ENCODE assay signal across 10 mouse cellular contexts in the genomic region with DNA sequence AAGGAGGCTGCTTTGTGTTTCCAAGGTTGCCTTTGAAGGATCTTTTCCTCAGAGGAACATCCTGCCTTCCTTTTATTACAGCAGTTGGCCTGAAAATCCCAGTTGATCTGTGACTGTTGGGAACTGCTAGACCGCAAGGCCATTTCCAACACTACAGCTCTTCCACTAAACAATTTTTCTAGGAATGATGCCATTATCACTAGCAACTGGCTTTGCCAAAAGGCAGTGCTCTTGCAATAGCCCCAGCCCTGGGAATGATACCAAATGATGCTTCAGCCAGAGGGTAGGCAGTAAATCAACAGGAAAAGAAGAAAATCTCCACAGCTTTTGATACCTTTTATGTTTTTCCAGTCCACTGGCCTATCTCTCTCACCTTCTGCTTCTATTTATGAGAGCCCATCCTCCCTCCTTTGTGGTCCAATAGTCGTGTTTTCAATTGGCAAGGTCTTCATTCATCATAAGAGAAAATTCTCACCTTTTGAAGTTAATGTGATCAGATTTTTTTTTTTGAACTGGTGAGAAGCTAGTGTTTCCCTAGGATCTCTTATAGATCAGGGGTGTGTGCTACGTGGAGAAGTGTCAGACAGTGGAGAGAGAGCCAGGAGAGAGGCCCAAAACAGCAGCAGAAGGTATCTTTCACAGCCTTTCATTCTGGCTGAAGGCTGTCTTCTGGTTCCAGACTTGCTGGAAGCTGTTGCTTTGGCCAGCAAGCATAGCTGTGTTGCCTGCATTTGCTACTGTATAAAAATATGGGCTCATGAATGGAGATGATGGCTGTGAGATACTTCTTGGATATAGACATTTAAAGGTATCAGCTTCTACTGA. TPM values are rescaled to one million over a fixed set of nuclear protein-coding genes. Genes with fewer than 3 reads are reported as not detected.
A peak's percentile ranks its signal among the peaks of the same experiment; 100 is the strongest.
DNase-seq lines count a peak whose midpoint lies in the region.
"Had no signal": no experiment of that assay in that cellular context is flagged by ENCODE, and none has a peak within 500 bp of the region (broad histone marks: within the 10 kb centered on the region; RNA-seq: fewer than 3 reads in every experiment).

No protein-coding gene starts in this region.

- intact Hi-C loops in left cerebral cortex, postnatal 36 days (cut with DNase I), result no loop called here

- DNase-seq in adrenal gland, adult 8-10 months, result peak; percentile 59
- no peak for DNase-seq in adrenal gland, adult 18-20 months (ENCODE audit: low spot score in 2 of 2)
- DNase-seq in layer of hippocampus, postnatal 14 days (ENCODE audit: low spot score in 2 of 2), result peak; percentile 19 to 60
- no peak for DNase-seq in layer of hippocampus, adult 9-10 months (ENCODE audit: low spot score)
- peak; percentile 59 for DNase-seq in Muller cell, postnatal 12 days (ENCODE audit: inconsistent ontology term)
- DNase-seq in cerebellum, adult 9-10 months, result peak; percentile 84
- DNase-seq in retina, postnatal 1 day, result no peak
- no peak for DNase-seq in left cerebral cortex, postnatal 36 days (ENCODE audit: low spot score in 2 of 2)
- DNase-seq: thymus, postnatal 36 days had no signal

RNA-seq across cellular contexts. Expression of a gene that starts 2.4 kb away (rescaled TPM):
- 1 to 10 TPM; 1.3 to 3.4 (median 2.4) TPM for total RNA-seq in adrenal gland, adult 8-10 months (2022)
- 1 to 10 TPM; 1.7 to 2.3 TPM for total RNA-seq in adrenal gland, adult 18-20 months (2021)
- 100 to 1,000 TPM; 172 to 190 TPM for total RNA-seq in layer of hippocampus, postnatal 14 days (2021)
- 100 to 1,000 TPM; 114 to 125 TPM for total RNA-seq in left cerebral cortex, postnatal 36 days (2021)
- total RNA-seq: MEL had no signal

Comparison
In these comparisons a context has a peak if more than half of its experiments do, and no peak if none do; other contexts are left out.
1. DNase-seq: peak in adrenal gland, adult 8-10 months (single experiment), layer of hippocampus, postnatal 14 days (2 of 2), Muller cell, postnatal 12 days (single experiment) and cerebellum, adult 9-10 months (single experiment); none in adrenal gland, adult 18-20 months (0 of 2), layer of hippocampus, adult 9-10 months (single experiment), retina, postnatal 1 day (single experiment) and left cerebral cortex, postnatal 36 days (0 of 2).
2. RNA of a gene that starts 2.4 kb away (total RNA-seq): 172 to 190 TPM in layer of hippocampus, postnatal 14 days and 114 to 125 TPM in left cerebral cortex, postnatal 36 days; 1.3 to 3.4 TPM in adrenal gland, adult 8-10 months and 1.7 to 2.3 TPM in adrenal gland, adult 18-20 months; every median in the first group is over 10 times any median in the second.